Mouse (Mus musculus) thymus, adult 2 months (tissue): ENCODE data around the gene Rhot1.

ENCODE experiments used
- CTCF ChIP-seq: fragments of 200-500 bp; IDR thresholded peaks from 2 replicates; pipeline ENCODE4 v1.5.1; 2012; ENCODE audit warnings: mild to moderate bottlenecking, control low read depth, low read length, moderate library complexity, borderline replicate concordance; ENCODE audit not compliant: control insufficient read depth, poor library complexity, insufficient read depth; ENCODE audit errors: extremely low read depth
- POLR2A ChIP-seq: fragments of 200-500 bp; IDR thresholded peaks from 2 replicates; pipeline ENCODE4 v1.6.1; 2012; ENCODE audit warnings: mild to moderate bottlenecking, low read length, control low read depth, moderate library complexity; ENCODE audit not compliant: control insufficient read depth, poor library complexity, insufficient read depth; ENCODE audit errors: extremely low read depth

DNA sequence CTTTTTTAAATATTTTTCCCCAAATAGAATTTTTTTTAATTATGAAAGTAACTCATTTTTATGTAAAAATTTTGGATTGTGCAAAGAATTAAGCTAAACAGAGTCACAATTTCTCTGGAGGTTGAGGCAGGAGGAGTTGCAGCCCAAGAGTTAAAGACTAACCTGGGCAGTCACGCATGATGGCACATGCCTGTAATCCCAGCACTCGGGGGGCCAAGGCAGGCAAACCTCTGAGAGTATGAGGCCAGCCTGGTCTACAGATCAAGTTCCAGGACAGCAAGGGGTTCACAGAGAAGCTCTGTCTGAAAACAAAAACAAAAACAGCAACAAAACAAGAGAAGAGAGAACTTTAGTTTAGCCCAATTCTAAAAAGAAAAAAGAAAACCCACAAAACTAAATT lies 44.6 kb upstream of the Rhot1 start:
- TF ChIP-seq CTCF (no peak), POLR2A (no peak)
